Mouse (Mus musculus) gastrocnemius, adult 18-20 months (tissue): ENCODE data around the gene Adprhl2. TPM values are rescaled to one million over a fixed set of nuclear protein-coding genes. Genes with fewer than 3 reads are reported as not detected.

Experiments used
- DNase-seq: peaks from one replicate; pipeline ENCODE4 v3.0.0; 2021; ENCODE audit warnings: low spot score
- long read RNA-seq, 2 experiments: library from polyadenylated mRNA; stranded (forward); transcript quantifications; one replicate each; pipeline ENCODE4 v2.0.0; 2021
- total RNA-seq, 2 experiments: library from RNA; stranded (reverse); gene quantifications; 2 replicates each; pipeline ENCODE4 v1.2.3; 2021

Gene Adprhl2
- total RNA-seq = 1 to 10 TPM; 6.7 to 8.7 TPM
- long read RNA-seq, experiment 1, transcript Adprhl2-201 (6 exons, 1,672 nt) = major isoform, 19 of 20 reads
- long read RNA-seq, experiment 1, partial matches to known transcripts = 0 of 20 reads
- long read RNA-seq, experiment 1, other reads (novel, unspliced or antisense) = 1 of 20 reads
- long read RNA-seq, experiment 2, transcript Adprhl2-201 (6 exons, 1,672 nt) = major isoform, 17 of 18 reads
- long read RNA-seq, experiment 2, partial matches to known transcripts = 0 of 18 reads
- long read RNA-seq, experiment 2, other reads (novel, unspliced or antisense) = 1 of 18 reads

DNA sequence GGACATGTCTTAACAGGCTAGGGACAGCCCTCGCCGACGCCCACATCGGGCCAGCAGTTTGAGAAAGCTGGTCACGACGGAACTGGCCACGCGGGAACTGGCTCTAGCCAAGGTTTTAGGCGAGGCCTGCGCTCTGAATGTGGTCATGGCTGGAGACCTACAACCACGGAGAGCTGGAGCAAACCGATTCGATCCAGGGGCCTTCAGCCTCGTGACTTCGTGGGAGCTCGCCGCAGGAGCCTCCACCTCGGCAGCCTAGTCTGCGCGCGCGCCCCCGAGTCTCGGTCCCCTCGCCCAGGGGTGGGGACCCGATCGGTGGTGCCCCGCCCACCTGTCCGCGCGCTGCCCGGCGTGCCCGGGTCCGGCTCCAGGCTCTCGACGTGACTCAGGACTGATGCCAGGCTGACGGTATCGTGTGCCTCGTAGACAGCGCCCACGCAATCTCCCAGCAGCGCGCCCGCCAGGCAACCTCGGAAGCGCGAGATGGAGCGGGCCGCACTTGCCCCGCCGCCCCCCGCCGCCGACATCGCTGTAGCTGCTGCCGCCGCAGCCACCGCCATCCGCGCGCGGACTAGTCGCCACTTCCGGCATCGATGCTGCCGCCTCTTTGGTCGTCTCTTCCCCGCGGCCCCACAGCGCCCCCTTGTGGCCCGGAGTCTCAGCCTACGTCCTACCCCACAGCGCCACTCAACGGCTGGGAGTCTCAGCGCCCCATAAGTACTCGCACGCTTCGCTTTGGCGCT is at the start of gene Adprhl2:
TSS of gene Adprhl2 (minus strand) at position 593 of the 743 bp plus-strand sequence.
- peak; percentile 98 for DNase-seq

- no peak for DNase-seq
Measured at GRCm38 (mm10) chr4:126360069-126360468, 38.6 kb upstream of the Adprhl2 start.

DNA sequence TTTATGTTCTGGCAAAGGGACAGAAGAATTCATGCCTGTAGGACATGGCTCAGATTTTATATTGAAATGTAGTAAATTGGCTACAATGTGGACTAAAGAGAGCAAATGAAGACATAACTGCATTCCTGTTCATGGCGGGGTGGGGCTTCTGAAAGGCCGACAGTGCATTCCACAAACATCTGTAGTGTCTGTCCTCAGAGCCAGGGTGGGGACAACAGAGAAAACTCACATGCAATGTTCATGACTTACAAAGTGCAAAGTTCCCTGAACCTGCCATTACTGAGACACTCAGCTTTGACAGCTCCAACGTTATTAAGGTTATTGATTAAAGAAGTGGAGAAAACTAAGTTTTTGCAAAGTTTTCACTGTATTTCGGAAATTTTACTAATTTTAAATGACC is 21.9 kb upstream of the Adprhl2 start:
- DNase-seq = no peak

DNA sequence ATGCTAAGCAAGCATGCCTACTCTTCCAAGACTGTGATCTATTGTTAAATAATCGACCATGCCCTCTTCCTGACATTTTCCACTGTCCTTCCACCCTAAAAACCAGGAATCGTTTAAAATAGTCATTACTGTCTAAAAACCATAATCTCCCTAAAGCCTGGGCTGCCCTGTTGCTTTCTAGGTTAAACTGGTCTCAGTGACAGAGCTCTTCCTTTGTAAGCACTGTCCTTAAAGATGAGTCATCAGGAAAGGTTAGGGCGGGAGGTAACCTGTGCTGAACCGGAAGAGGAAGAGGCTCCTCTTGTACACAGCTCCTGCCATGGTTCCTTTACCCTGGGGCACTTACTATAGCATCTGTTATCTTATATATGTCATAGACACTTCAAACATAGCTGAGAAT is 18.0 kb upstream of the Adprhl2 start:
- DNase-seq = no peak

DNA sequence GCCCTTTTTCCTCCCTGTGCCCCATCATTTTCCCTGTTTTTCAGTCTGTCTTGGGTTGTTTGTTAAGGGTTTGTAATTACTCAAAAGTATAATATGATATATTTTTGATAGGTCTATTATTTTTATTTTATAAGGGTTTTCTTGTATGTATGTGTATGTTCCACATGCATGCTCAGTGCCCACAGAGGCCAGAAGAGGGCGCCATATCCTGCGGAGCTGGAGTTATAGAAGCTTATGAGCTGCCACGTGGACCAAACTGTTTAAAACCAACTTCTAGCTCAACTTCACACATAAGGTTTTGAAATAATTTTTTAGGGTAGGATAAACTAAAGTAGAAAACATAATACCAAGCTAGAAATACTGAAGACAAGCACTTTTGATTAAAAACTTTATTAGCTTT is 10.9 kb upstream of the Adprhl2 start:
- no peak for DNase-seq

DNA sequence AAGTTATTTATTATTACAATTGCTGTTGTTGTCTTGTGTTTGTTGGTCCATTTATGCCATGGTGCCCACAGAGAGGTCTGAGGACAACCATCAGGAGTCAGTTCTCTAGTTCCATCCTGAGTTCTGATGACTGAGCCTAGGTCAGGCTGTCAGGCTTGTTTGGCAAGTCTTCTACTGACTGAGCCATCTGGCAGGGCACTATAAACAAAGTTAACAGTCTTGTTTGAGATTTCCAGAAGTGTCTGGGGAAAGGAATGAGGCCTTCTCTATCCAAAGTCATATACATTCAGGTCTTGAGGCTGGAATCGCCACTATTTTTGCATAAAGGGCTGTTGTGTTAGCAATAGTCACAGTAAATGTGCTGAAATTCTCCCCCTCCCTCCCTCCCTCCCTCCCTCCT is 10.2 kb upstream of the Adprhl2 start:
- no peak for DNase-seq

- DNase-seq = no peak
Measured at GRCm38 (mm10) chr4:126330295-126330694, 8.8 kb upstream of the Adprhl2 start.

DNA sequence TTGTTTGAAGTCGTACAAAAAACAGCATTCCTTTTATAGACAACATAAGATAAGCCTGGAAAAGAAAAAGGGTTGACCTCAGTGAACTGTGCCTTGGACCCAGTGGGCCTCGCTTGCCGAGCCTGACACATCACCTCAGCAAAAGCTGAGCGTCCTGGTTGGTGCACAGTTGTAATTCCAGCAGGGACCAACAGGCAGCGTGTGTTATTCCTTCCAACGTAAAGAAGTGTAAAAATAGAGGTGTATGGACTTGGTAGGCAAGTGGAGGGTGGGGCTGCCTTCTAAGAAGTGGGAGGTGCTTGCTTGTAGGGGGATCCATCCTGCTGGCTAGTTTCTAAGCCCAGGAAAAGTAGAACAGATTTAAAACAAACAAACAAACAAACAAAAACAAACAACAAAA is 4.5 kb upstream of the Adprhl2 start:
- no peak for DNase-seq

- no peak for DNase-seq
Measured at GRCm38 (mm10) chr4:126325281-126325861, 3.9 kb upstream of the Adprhl2 start, which contains the start of gene Tekt2. Gene Tekt2 (minus strand): TSS chr4:126325688.

DNA sequence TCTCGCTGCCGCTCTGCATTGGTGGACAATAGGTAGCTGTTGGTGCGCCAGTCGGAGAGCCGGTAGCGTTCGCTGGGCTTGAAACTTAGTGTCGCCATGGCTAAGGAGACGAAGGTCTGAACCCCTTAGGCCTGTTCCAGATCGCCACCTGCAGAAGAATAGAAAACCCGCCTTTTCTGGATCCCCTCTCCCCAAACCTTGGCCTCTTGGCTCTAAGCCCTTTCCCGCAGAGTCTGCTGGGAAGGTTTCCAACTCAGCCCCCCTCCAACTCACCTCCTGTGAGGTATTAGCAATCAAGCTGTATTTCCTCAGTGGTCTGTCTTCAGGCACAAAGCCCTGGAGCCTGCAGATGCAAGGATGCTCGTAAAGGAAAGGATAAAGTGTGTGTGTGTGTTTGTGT is 3.4 kb upstream of the Adprhl2 start:
- no peak for DNase-seq

DNA sequence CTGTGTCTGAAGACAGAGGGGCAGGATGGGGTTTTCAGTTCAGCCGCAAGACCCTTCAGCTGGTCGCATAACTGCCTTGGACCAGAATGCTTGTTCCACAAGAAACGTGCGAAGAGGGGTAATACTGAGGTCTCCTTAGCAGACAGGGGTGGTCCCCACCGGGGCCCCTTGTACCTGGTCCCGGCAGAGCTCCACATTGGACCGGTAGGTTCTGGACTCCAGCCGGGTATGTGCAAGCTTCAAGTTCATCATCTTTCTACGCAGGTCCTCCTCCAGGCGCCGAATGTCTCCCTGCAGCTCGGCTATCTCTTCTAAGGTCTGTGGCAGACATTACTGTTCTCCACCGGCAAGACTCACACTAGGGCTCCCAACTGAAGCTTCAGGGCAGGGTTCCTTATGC is 1.1 kb upstream of the Adprhl2 start:
- no peak for DNase-seq

- DNase-seq = no peak
Measured at GRCm38 (mm10) chr4:126321854-126322511, 480 bp upstream of the Adprhl2 start.

DNA sequence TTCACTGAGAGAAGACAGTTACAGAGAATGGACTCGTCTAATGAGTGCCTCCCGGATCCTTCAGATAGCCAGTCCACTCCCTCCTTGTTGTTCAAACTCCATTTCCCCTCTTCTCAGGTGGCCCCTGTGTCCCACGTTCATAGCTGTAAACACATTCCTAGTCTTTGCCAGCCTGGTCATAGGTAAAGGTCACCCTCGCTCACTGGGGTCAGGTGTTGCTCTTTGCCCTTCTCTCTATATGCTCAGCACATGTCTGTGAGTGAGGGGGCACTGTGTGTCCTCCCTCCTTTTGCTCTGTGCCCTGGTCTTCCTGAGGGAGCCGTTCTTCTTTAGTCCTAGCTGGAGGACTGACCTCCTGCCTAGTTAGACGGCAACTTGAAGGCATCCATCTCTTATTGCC is 1.7 kb downstream of the Adprhl2 start:
- DNase-seq = no peak

DNA sequence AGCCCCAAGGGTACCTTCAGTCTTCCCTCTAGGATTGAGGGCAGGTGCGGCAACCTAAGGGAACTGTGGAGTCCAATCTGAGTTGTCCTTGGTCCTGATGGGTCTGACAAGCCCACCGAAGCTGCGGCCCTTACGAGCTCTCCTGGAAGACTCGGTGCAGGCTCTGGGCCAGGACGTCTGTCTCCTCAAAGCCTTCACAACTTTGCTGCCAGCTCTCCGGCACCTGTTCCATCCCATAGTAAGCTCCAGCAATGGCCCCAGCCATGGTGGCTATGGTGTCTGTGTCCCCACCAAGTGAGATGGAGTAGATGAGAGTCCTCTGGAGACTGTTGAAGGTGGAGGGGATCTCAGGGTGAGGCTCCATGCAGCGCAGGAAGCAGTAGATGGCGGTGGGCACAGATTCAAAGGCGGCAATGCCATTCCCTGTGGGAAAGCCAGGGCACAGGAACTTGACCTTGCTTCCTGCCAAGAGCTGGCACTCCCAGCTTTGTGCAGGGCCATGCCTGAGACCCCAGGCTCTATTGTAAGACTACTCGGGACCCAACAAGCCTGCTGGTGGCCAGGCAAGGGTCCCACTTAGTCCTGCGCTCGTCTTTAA is 5.0 kb downstream of the Adprhl2 start:
- DNase-seq = no peak

- DNase-seq = no peak
Measured at GRCm38 (mm10) chr4:126315931-126316330, 5.6 kb downstream of the Adprhl2 start.

DNA sequence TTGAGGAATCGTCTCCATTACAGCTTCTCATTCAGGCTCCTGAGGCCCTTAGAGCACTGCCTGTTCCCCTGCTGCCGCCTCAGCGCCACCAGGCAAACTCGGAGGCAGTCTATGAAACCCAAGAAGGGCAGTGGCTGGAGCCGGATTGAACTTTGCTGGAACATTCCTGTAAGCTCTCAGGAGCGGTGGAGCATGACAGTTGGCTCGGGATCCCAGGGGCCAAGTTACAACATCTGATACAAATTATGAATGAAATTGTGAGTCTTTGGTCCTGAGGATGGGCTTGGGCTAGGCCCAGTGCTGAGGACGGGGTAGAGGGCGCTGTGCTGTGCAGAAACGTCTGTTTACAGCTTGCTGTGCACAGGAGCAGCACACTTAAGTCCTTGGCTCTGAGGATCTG is 7.1 kb downstream of the Adprhl2 start:
- peak; percentile 76 for DNase-seq

- DNase-seq = no peak
Measured at GRCm38 (mm10) chr4:126313202-126313601, 8.3 kb downstream of the Adprhl2 start.

DNA sequence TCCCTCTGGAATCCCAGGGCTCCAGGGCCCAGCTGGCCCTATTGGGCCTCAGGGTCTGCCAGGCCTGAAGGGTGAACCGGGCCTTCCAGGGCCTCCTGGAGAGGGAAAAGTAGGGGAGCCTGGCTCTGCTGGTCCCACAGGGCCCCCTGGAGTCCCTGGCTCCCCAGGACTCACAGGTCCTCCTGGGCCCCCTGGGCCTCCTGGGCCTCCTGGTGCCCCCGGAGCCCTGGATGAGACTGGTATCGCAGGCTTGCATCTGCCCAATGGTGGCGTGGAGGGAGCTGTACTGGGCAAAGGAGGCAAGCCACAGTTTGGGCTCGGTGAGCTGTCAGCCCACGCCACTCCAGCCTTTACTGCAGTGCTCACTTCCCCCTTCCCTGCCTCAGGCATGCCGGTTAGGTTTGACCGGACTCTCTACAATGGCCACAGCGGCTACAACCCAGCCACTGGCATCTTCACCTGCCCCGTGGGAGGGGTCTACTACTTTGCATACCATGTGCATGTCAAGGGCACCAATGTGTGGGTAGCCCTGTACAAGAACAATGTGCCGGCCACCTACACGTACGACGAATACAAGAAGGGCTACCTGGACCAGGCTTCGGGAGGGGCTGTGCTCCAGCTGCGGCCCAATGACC is 9.8 kb downstream of the Adprhl2 start:
- no peak for DNase-seq

GRCm38 (mm10) chr4:126310344-126310743 is 11.2 kb downstream of the Adprhl2 start:
- no peak for DNase-seq

DNA sequence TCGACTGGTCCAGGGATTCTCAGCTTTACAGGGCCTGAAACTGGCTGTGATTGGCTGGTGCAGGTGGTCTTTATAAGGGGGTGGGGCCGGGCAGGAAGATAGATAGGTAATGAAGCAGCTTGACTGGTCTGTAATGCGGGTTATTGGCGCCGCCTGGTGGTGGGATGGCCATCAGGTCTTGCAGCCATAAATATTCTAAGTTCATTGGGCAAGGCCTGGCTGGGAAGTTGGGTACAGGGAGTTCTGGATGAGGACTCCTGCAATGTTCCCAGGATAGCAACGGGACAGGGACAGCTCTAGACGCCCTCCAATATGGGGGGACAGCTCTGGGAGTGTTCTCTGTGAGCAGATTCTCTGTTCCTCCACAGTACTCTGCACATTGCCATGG is 11.6 kb downstream of the Adprhl2 start:
- peak; percentile 91 for DNase-seq

DNA sequence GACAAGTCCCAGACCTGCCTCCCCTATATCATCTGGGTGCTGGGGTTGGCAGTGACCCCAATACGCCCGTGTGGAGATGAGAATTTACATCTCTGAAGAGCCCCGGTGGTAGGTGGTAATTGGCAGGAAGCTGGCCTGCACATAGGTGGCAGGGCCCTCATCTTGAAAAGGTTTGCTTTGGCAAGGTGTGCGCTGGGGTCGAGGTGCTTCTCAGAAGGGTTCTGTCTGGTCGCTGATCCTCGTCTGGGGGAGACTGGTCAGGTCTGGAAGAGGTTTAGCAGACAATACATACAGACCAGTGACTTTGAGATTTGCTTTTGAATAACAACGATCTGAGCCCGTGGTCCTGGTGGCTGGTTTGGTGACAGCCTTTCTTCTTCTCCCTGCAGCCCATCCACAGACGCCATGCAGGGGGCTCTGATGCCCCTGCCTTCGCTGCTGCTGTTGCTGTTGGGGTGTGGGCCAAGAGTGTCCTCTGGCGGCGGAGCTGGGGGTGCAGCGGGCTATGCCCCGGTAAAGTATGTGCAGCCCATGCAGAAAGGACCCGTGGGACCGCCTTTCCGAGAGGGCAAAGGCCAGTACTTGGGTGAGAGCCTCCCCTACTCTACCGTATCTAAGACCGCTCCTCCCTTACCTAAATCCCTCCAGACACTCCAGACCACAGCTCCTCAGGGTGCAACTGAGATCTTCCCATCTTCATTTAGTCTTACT is 12.1 kb downstream of the Adprhl2 start:
- DNase-seq = no peak
